Mouse (Mus musculus): ENCODE measurements at regions not wholly inside any gene's neighbourhood (a gene's known extent, or its start where the extent isn't known, plus 50 kb on each side); places are given as distances from the start of the nearest gene placed in this dataset.

DNA sequence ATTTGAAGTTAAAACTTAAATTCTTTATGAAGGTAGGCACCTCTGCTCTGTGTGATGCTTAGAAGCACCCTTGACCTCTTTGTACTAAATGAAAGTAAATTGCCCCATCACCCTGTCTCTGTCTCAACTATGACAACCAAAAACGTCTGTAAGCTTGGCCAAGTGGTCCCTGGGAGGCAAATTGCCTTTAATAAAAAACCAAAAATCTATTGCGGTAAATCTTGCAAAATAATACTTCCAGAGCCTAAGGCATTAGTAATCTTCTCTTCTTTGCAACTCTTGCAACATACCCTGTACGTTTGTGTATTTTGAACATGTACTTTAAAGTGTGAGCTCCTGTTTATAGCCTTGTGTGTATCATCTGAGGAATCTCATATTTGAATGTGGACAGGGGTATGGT, 77.4 kb upstream of the Kcnj16 start:
- Histone ChIP-seq H3K4me1 (replicated peaks; ENCODE audit: control insufficient read depth, insufficient read depth, low read length) (no peaks in the 10 kb centered on the region), H3K4me3 (ENCODE audit: low read depth, low read length) (no peak overlapping the region), H3K4me2 (replicated peaks; ENCODE audit: low read depth) (no peak overlapping the region), H3K9me3 (ENCODE audit: control insufficient read depth) (no peaks in the 10 kb centered on the region), H3K27ac (ENCODE audit: low read depth, low read length) (no peak overlapping the region), H3K36me3 (ENCODE audit: control insufficient read depth, insufficient read depth) (no peaks in the 10 kb centered on the region), H3K27me3 (replicated peaks; ENCODE audit: control insufficient read depth, insufficient read depth, low read length) (no peaks in the 10 kb centered on the region), H3K9ac (ENCODE audit: low read depth, low read length) (no peak overlapping the region)
- TF ChIP-seq CTCF (IDR thresholded peaks at IDR 0.05; ENCODE audit: low read depth) = no peak
- no peak for ATAC-seq
- WGBS = 69% methylated on average over 3 of the region's 3 CpGs

DNA sequence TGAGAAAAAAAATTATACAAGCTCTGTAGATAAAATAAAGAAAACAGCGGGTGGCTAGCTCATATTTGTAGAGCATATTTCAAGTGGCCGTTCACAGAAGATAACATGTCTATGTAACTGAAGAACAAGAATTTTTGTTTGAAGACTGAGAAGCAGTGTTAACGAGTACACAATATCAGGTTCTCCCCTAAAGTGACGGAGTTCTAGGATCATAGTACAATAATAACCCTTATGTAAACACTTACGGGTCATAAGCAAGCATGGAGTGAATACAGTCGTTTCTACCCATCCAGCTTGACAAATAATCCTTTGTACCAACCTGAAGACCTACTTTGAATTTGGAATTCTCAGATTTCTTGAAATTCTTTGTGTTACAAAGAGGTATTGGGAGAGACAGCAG, 64.9 kb upstream of the Kcnj16 start:
- TF ChIP-seq CTCF (IDR thresholded peaks at IDR 0.05; ENCODE audit: low read depth) = no peak
- Histone ChIP-seq H3K4me3 (ENCODE audit: low read depth, low read length) (no peak overlapping the region), H3K27ac (ENCODE audit: low read depth, low read length) (no peak overlapping the region), H3K9me3 (ENCODE audit: control insufficient read depth) (no peaks in the 10 kb centered on the region), H3K27me3 (replicated peaks; ENCODE audit: control insufficient read depth, insufficient read depth, low read length) (no peaks in the 10 kb centered on the region), H3K9ac (ENCODE audit: low read depth, low read length) (no peak overlapping the region), H3K4me2 (replicated peaks; ENCODE audit: low read depth) (no peak overlapping the region), H3K36me3 (ENCODE audit: control insufficient read depth, insufficient read depth) (no peaks in the 10 kb centered on the region), H3K4me1 (replicated peaks; ENCODE audit: control insufficient read depth, insufficient read depth, low read length) (no peaks in the 10 kb centered on the region)
- no peak for ATAC-seq
- 41% methylated on average over 6 of the region's 6 CpGs for WGBS
